Mouse (Mus musculus) urinary bladder, adult 2 months (tissue): ENCODE results near the gene Kcp. TPM values are rescaled to one million over a fixed set of nuclear protein-coding genes. Genes with fewer than 3 reads are reported as not detected.

ENCODE experiments used
- DNase-seq: peaks from one replicate; pipeline ENCODE4 v3.0.0; 2022; ENCODE audit warnings: low spot score
- polyA plus RNA-seq: library from polyadenylated mRNA; depleted of rRNA; stranded (reverse); fragments of >200 nt; gene quantifications from 2 replicates; pipeline ENCODE4 v1.2.3, GENCODE M21; 2012

Kcp gene
- polyA plus RNA-seq, 1 experiment: 4.9 TPM

DNA sequence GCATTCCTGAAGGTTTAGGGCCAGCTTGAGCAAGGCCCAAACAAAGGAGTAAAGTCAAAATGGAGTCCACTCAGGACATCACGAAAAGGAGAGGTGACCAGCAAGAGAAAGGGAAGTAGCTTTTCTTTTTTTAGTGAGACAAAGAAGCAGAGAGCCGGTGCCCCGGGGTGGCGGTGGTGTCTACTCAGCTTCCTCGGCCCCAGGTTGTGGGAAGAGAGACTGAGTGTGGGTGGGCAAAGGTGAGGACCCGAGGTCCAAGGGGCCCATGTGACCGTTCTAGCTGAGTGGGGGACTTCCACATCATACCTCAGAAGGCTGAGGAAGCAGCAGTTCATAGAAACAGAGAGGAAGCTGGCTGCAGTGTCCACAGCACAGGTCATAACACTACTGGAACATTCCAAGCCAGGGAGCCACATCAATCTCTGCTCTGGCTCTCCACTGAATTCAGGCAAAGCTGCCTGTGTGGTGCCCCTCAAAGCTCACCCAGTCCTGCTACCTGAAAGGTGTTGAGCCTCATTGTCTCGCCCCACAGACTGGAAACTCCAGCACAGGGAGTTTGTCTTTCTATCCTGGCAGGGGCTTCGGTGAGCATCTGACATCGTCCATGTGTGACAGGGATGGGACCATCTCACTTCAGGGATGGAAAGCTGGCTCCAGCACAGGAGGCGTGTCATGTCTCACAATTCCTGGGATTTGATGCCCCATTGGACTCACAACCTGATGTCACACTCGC, 15.7 kb upstream of the Kcp start:
- no peak for DNase-seq

DNA sequence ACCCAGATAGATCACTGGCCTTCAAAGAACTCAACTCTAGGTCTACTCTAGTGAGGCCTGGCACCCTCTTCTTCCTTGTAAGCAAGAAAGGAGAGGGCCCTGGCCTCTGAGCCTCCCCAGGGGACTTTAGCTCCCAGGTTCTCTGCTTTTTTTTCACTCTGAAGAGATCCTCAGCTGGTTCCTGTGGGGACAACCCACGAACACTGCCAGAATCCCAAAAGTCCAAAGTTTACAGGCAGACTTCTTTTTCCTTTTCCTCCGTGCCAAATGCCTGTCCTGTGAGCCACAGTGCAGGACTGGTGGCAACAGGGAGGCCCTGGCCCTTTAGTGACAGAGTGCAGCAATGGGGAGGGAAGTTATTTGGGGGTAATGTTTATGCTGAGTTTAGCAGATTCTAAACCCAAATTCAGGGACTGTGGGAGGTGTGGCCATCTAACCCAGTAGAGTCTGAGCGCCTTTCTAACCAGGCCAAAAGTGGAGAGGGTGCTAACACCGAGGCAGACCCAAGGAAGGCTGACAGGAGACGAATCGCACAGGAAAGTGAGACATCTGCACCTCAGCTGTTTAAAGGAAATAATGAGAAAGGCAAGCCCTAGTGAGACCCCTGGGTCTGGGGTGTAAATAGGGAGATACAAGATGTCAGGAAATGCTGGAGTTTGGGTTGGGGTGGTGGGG, 15.0 kb upstream of the Kcp start:
- no peak for DNase-seq

DNA sequence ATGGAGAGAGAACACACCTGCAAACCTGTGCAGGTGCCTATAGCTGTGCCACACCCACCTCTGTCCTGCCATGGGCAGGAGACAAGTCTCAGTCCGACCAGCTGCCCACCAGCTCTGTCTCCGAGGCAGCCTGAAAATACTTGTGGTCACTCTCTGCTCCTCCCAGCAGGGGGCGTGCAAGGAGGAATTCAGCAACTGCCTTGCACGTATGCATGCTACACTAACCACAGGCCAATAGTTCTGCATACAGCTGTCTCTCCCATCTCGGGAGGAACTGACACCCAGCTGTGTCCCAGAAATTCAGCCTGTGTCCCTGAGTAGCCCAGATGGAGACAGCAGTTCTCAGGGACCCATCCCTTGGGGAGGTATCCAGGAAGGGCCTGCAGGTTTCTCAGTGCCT, 9.4 kb upstream of the Kcp start:
- peak; percentile 62 for DNase-seq

DNA sequence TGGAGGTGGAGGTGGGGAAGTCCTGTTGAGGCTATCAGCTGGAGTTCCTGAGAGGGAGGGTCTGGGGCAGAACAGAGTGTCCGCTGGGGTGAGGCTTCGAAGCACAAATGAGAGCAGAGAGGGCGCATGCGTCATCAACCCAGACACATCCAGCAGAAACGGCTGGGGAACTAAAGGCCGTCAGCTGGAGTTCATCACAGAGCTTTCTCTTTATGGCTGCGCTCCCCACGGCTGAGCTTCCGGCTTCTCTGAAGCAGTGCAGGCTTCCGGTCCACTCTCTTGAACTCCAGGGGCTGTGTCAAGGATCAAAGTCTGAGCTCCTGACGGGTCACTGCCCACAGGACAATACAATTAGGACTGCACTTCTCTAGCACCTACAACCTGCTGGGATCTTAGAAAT, 5.5 kb upstream of the Kcp start:
- no peak for DNase-seq

DNA sequence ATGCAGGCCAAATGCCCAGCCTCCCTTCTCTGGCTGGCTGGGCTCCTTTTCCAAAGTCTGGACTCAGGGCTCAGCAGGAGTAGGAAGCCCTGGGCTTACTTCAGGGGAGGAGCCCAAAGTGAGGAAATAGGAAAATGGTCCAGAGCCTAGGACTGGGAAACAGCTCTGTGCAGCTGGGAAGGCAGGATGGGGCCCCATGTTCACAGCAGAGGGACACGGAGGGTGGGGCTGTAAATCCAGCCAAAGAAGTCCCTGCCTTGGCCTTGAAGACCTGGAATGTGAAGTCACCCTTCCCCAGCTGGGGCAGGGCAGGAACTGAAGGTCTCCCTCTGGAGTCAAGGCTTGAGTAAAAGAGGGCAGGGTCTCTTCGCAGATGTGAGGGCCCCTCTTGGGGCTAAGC, 1.3 kb upstream of the Kcp start:
- no peak for DNase-seq

DNA sequence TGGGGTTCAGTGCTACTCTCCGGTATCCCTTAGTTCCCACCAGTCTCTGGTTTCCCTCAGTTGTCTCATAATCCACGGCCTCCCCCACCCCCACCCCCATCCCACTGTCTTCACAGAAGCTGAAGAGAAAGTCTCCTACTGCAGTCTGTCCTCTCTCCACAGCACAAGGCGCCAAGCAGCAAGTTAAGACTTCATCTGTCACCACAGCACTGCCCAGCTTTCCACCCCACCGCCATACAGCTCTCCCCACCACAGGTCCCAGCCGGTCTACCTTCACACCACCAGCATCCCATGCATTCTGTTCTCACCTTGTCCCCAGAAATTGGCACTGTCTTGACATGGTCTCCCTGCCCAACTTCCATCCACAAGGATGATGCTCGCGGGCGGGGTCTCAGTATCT, 918 bp downstream of the Kcp start:
- no peak for DNase-seq

DNA sequence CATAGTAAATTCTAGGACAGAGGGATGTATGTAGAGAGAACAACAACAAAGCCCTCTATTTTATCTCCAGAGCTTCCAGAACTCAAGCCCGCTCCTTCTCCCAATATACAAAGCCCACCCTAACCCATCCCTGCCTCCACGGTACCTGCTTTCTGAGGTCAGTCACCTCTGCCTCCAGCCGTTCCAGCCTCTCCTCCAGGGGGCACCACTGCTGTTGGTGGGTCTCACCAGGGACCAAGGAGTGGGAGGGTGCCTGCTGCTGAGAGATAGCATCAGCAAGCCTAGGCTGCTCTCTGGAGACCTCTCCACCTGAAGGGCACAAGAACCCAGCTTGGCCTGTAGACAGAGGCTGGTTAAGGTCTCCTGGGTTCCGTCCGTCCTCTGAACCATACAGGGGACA, 2.3 kb downstream of the Kcp start:
- no peak for DNase-seq

DNA sequence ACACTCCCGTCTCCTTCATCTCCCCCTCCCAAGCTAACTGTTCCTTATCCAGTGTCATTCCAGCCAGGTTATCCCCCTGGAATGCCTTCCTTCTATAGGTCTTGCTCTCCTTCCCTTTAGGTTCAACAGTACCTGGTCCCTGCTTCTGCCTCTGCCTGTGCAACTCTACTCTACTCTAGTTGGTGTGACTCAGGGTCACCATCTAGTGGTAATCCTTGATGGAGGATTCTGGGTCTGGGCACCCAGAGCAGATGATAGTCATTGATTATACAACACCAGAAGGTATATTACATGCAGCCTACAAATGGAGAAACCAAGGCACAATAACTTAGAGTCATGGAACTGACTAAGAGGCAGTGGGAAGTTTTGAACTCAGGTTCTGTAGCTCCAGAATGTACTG, 6.2 kb downstream of the Kcp start:
- no peak for DNase-seq

DNA sequence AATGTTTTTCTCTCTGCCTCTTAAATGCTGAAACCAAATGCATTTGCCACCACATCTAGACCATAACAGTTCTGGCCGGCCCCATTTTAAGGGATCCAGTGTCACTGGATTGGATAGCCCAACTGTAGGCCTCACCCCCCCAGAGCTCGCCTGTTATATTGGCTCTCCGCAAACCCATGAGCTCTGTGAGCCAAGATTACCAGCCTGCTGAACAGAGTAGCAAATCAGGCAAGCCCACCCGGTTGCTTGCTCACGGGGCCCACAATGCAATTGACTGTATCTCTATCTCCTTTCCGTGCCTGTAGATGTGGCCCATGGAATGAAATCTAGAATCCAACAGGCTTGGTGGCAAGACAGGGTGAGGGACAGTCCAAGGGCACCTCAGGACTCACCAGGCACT, 6.9 kb downstream of the Kcp start:
- DNase-seq: no peak

DNA sequence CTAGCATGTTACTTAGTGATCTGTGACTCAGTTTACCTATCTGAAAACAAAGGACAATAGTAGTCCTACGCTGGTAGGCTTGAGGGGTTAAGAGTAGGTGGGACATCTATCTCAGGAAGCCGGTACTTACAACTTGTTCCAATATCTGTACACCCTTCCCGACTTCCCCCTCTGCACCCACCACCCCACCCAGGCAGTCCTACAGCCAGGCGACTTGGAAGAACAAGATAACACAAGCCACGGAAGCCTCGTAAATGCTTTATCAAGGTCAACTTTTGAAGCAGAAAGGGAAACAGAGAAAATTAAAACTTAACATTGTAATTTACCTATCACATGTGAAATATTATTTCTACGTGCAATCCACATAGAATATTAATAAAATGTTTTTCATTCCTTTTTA, 7.6 kb downstream of the Kcp start:
- DNase-seq: no peak

DNA sequence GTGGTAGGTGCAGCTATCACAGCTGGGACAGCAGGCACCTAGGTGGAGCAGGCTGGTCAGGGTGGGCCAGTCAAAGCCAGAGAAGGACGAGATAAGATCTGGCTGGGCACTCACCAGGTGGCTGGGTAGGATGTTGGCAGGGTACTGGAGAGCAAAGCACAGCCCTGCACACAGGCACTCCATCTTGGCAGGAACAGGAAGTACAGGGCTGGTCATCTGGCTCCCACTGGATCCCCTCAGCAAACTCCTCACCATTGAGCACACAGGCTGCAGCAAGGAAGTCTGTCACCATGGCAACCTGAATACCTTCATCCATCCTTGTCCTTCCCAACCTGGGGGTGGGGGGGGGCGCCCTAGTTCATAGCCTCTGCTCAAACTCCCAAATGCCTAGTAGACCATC, 10.0 kb downstream of the Kcp start:
- no peak for DNase-seq

DNA sequence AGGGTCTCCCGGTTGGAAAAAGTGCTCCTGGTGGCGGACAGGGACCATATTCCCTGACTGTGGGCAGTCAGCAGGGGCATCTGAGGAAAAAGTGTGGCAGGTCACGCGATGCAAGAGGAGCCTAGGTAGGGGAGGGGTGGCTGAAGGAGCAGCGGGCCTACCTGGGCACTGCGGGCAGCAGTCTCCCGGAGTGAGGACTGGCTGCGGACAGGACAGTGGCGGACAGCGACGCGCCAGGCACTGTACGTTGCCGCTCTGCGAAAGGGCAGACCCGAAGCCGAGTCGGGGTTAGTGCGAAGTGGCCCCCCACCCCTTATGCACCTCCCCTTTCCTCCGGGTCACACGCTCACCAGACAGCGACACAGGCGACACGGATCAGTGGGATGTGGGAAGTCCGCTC, 11.5 kb downstream of the Kcp start:
- DNase-seq: no peak

DNA sequence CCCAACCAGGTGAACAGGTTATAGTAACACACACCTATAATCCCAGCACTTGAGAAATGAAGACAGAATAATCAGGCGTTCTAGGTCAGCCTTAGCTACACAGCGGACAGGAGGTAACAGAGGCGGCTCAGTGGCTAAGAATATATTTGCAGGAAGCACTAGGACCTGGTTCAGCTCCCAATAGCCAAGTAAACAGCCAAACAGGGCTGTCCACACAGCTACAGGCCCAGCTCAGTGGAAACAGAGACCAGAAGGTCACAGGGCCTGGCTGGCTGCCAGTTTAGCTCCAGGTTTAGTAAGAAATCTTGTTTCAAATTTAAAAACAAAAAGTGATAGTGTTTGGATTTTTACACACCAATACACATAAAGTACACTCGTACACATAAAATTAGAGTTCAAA, 13.7 kb downstream of the Kcp start:
- no peak for DNase-seq

DNA sequence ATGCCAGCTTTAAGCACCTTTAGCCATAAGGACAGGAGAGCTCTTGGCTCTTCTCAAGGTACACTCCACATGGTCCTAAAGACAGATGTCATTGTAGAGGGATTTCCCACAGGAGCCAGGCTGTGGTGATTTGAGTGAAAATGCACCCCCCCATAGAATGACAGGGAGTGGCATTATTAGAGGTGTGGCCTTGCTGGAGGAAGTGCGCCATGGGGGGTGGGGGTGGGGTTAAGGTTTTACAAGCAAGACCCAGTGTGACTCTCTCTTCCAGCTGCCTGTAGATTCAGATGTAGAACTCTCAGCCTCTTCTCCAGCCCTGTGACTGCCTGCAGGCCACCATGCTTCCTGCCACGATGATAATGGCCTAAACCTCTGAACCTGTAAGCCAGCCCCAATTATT, 21.8 kb downstream of the Kcp start:
- no peak for DNase-seq

DNA sequence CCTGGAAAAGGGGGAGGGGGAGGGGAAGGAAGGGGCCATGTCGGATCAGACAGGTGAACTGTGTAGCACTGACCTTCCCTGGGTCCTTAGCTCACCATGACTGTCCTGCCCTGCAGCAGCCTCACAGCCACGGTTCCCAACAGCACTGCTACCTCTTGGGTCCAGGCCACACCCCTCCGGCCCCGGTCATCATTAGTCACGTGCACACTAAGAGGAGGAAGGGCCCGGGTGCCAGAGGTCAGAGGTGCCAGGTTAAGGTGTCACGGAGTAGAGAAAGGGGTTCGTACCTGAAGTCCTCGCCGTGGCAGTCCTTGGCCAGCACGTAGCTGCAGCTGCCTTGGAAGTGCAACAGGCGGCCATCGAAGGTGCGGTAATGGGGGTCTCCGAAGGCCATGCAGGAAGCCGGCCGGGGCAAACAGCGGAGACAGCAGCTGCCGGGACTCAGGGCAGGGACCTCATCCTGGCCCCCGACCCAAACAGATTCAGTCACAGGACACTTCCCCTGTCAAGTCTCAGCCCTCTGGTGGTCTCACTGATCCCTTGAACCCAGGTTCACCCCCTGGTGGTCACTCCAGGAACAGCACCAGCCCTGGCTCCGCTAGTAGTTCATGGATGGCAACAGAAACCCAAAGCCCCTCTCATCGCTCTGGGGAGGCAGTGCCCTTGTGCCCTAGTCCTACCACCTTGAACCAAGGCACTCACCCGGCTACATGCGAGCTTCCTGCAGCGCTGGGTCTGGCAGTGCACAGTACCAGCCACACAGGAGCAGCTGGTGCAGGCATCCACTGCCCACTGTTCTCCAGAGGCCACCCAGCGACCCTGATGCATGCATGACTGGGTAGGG, 22.8 kb downstream of the Kcp start:
- DNase-seq: peak; percentile 49

DNA sequence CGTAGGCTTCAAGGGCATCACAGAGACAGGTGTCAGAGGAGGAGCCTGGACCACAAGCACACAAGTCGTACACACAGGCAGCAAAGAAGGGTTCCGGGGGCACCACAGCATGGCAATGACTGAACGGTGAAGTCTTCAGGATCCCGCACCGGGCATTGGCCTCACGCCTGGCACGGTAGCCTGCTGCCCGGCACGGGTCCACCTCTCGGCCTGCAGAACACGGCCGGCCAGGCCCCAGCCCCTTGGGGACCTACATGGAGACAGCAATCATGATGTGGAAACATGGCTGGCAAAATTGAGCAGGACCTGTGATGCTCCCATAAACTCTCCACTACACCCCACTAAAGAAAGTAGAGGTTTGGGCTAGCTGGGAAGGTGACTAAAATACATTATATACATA, 25.1 kb downstream of the Kcp start:
- DNase-seq: no peak

DNA sequence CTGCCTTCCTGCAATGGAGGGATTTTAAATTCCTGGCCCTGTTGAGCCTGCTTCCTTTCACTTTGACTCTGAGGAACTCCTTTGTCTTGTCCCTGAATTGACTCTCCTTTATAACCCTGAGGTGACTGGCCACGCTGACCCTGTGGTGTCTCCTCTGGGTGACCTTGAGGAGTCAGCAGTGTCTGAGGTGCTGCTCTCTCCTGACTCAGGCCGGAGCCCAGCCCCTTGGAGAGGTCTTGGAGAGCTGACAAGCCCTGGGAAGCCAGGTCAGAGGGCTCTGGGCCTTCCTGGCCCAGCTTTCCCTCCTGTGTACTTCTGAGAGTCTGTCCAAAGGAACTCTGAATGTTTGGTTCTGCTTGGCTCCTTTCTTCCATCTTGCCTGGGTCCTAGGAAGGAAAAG, 33.0 kb downstream of the Kcp start:
- DNase-seq: no peak

DNA sequence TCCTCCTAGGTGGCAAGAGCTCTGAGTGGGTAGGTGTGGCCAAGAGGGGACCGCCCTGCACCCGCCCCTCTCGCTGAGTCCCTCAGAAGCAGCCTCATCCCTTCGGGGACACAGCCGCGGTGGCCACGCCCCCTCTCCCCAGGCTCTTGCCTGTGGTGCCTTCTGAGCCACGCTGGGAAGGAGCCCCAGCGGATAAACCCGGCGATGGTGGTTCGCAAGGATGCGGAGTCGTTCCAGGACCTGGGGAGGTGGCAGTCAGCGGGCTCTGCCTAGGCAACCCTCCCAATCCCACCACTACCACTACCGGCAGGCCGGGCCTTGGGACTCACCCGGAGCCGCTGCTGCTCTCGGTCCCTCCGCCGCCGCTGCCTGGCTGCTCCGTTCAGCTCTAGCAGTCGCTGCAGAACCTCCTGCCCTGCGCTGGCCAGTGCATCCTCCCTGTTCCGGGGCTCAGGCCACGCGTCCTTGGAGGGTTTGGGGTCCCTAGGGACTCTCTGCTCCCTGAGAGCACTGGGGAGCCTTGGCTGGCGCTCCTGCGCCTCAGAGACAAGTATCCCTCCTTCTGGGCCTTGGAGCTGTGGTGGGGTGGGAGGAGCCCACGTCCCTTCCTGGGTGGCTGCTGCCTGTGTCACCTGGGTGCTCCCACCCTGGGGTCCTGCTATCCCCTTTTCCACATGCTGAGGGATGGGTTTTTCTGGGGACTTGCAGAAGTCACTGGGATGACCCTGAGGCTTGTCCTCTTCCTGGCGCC, 33.6 kb downstream of the Kcp start:
- DNase-seq: peak; percentile 40

DNA sequence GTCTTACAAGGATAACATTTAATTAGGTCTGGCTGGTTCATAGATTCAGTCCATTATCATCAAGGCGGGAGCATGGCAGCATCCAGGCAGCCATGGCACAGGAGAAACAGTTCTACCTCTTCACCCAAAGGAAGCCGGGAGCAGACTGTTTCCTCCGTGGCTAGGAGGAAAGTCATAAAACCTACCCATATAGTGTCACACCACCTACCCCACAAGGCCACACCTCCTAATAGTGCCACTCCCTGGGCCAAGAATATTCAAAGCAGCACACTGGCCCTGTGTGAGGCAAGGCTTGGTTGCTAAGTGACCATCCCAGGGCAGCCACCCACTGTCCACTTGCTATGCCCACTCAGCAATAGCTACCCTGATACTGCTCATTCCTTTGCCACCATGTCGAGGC, 36.6 kb downstream of the Kcp start, which contains the start of gene Atp6v1fnb:
TSS of gene Atp6v1fnb (plus strand) at position 301 of the 400 bp plus-strand sequence.
- DNase-seq: no peak

DNA sequence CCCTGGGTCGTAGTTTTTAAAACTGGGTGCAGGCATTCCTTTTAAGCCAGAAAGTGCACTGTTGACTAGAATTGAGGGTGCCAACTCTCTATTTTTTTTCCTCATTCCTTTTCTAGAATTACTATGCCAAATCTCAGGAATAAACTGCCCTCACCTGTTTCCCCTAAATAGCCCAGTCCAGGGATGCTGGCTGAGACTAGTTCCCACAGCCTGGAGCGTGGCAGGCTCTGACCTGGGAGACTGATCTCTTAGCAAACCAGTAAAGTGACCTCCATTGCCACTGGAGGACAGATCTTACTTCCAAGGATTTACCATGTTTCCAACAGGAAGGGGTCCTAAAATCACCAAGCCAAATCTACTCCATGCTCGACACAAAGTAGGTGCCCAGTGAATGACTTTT, 38.9 kb downstream of the Kcp start:
- DNase-seq: no peak

DNA sequence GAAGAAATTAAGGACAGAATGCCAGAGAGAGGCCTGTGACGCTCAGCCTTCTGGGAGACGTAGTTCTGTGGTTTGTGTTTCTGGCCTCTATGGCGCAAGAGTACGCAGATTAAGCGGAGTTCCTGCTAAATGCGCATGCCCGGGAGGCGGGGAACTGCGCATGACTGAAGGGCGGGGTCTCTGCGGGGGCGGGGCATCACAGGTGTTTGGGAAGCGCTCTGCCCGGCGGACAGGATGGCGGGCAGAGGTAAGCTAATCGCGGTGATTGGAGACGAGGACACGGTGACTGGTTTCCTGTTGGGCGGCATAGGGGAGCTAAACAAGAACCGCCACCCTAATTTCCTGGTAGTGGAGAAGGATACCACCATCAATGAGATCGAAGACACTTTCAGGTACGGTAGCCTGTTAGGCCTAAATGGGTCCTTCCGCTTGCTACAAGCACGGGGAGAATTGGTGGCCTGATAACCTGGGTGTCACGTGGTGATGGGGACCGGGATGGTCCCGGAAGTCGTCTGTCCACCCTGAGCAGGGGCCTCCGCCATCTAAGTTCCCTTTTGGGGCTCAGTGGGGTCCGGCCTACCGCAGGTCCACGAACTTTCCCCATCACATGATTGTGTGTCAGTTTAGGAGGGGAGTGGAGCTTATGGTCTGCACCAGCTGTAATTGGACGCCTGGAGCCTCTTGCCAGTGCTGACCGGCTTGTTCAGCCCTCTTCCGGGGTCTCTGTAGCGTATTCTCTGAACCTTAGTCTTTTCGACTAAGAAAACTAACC, 40.0 kb downstream of the Kcp start, which contains the start of gene Atp6v1f:
TSS of gene Atp6v1f (plus strand) at position 136 of the 772 bp plus-strand sequence.
- DNase-seq: peak; percentile 79
